Mouse (Mus musculus): ENCODE measurements at regions not wholly inside any gene's neighbourhood (a gene's known extent, or its start where the extent isn't known, plus 50 kb on each side); places are given as distances from the start of the nearest gene placed in this dataset.

DNA sequence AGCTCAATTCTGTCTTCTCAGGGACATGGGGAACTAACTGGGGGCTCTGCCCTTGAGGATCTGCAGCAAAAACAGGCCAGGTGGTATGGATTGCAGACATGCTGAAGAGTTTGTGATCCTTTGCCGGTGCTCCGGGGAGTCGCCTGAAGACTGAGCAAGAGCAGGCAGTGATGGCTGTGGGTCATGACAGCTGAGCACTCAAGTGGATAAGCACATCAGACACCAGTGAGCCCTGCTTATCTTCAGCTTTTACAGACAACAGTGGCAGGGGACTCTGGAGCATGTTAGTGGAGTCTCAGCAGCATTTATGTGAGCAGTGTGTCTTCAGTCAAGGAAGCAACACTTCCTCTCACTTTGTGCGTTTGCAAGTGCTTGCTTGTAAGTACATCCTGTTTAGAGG lies 221.1 kb upstream of the Wscd1 start:
- Histone ChIP-seq H3K27ac (replicated peaks; ENCODE audit: low read depth, low read length) (no peak overlapping the region), H3K9me3 (ENCODE audit: control insufficient read depth, low read length) (no peaks in the 10 kb centered on the region), H3K27me3 (ENCODE audit: control insufficient read depth, insufficient read depth, low read length) (no peaks in the 10 kb centered on the region), H3K9ac (ENCODE audit: low read depth, low read length, severe bottlenecking) (no peak overlapping the region), H3K4me2 (replicated peaks; ENCODE audit: low read depth, low read length, severe bottlenecking) (no peak overlapping the region), H3K36me3 (ENCODE audit: control insufficient read depth, insufficient read depth, low read length) (no peaks in the 10 kb centered on the region), H3K4me1 (ENCODE audit: control insufficient read depth, insufficient read depth, low read length) (no peaks in the 10 kb centered on the region), H3K4me3 (replicated peaks; ENCODE audit: low read length) (no peak overlapping the region)
- DNase-seq (ENCODE audit: low spot score) (no peak), ATAC-seq (ENCODE audit: low FRiP score, low read depth) (no peak)
- 84% methylated on average over 4 of the region's 4 CpGs for WGBS
- no peak for TF ChIP-seq POLR2A (IDR thresholded peaks at IDR 0.05; ENCODE audit: borderline replicate concordance, extremely low read depth, insufficient read depth, insufficient read length)

DNA sequence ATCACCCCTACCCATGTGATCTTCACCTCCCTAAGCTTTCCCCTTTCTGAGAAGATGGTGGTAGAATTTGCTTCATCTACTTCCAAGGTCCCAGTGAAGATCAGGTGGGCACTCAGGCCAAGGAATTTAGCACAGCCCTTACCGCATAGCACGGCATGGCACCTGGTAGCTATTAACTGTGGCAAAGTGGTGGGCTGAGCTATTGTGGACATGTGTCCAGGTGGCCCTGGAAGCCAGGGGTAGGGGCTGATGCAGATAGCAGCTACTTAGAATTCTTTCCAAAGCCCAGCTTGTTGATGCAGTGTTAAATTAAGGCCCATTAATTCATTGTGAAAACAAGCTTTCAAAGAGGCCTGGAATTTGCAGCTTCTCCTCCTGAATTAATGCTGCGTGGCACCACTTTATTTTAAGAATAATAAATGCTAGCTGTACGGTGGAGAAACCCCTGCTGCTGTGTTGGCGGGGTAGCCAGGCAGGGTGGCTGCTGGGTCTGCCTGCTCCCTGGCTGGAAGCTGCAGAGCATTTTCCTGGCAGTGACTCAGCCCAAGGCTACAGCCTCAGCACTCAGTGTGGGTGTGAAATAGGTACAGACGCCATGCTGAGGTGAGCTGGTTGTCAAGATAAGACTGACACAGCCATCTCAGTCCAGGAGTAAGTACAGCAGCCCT lies 208.4 kb upstream of the Wscd1 start:
- no peak for ATAC-seq (ENCODE audit: low FRiP score, low read depth)
- WGBS, result 30% methylated on average over 6 of the region's 6 CpGs

DNA sequence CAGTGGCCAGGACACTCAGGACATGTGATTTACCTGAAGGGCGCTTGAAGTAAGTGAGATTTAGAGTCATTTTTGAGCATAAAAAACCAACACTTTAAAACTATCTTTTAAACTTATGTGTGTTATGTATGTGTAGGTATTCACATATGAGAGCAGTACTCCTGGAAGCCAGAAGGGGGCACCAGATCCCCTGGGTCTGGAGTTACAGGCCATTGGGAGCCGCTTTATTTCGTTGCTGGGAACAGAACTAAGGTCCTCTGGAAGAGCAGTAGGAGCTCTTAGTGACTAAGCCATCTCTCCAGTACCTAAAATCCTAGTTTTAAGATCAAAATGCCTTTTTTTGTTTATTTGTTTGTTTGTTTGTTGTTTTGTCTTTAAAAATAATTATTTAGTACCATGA lies 192.3 kb upstream of the Wscd1 start:
- H3K9me3 ChIP-seq (ENCODE audit: control insufficient read depth, low read length), result no peaks in the 10 kb centered on the region
- TF ChIP-seq POLR2A (IDR thresholded peaks at IDR 0.05; ENCODE audit: borderline replicate concordance, extremely low read depth, insufficient read depth, insufficient read length), result no peak
- DNase-seq (ENCODE audit: low spot score) (no peak), ATAC-seq (ENCODE audit: low FRiP score, low read depth) (no peak)
- H3K36me3 ChIP-seq (ENCODE audit: control insufficient read depth, insufficient read depth, low read length), result no peaks in the 10 kb centered on the region
- no peak overlapping the region for H3K4me3 ChIP-seq (replicated peaks; ENCODE audit: low read length)
- no peak overlapping the region for H3K4me2 ChIP-seq (replicated peaks; ENCODE audit: low read depth, low read length, severe bottlenecking)
- no peak overlapping the region for H3K27ac ChIP-seq (replicated peaks; ENCODE audit: low read depth, low read length)
- H3K27me3 ChIP-seq (ENCODE audit: control insufficient read depth, insufficient read depth, low read length), result no peaks in the 10 kb centered on the region
- no peaks in the 10 kb centered on the region for H3K4me1 ChIP-seq (ENCODE audit: control insufficient read depth, insufficient read depth, low read length)
- no peak overlapping the region for H3K9ac ChIP-seq (ENCODE audit: low read depth, low read length, severe bottlenecking)
- WGBS, result 85% methylated on average over 3 of the region's 3 CpGs

More for the DNA sequence above, 208.4 kb upstream of the Wscd1 start:
- Histone ChIP-seq H3K4me2 (replicated peaks; ENCODE audit: low read depth, low read length, severe bottlenecking) (no peak overlapping the region), H3K9me3 (ENCODE audit: control insufficient read depth, low read length) (no peaks in the 10 kb centered on the region), H3K4me3 (replicated peaks; ENCODE audit: low read length) (no peak overlapping the region), H3K27me3 (ENCODE audit: control insufficient read depth, insufficient read depth, low read length) (no peaks in the 10 kb centered on the region), H3K9ac (ENCODE audit: low read depth, low read length, severe bottlenecking) (no peak overlapping the region), H3K36me3 (ENCODE audit: control insufficient read depth, insufficient read depth, low read length) (no peaks in the 10 kb centered on the region), H3K27ac (replicated peaks; ENCODE audit: low read depth, low read length) (no peak overlapping the region), H3K4me1 (ENCODE audit: control insufficient read depth, insufficient read depth, low read length) (no peaks in the 10 kb centered on the region; the same call in 1 of the 2 replicates)
- TF ChIP-seq POLR2A (IDR thresholded peaks at IDR 0.05; ENCODE audit: borderline replicate concordance, extremely low read depth, insufficient read depth, insufficient read length), result no peak
- DNase-seq (ENCODE audit: low spot score), result no peak

- no peak for TF ChIP-seq POLR2A (IDR thresholded peaks at IDR 0.05; ENCODE audit: borderline replicate concordance, extremely low read depth, insufficient read depth, insufficient read length)
- Histone ChIP-seq H3K9ac (ENCODE audit: low read depth, low read length, severe bottlenecking) (no peak overlapping the region), H3K27ac (replicated peaks; ENCODE audit: low read depth, low read length) (no peak overlapping the region), H3K4me1 (ENCODE audit: control insufficient read depth, insufficient read depth, low read length) (no peaks in the 10 kb centered on the region), H3K36me3 (ENCODE audit: control insufficient read depth, insufficient read depth, low read length) (no peaks in the 10 kb centered on the region), H3K4me2 (replicated peaks; ENCODE audit: low read depth, low read length, severe bottlenecking) (no peak overlapping the region), H3K4me3 (replicated peaks; ENCODE audit: low read length) (no peak overlapping the region), H3K9me3 (ENCODE audit: control insufficient read depth, low read length) (no peaks in the 10 kb centered on the region), H3K27me3 (ENCODE audit: control insufficient read depth, insufficient read depth, low read length) (no peaks in the 10 kb centered on the region)
- no peak for ATAC-seq (ENCODE audit: low FRiP score, low read depth)
- DNase-seq (ENCODE audit: low spot score), result no peak
These were observed 184.9 kb upstream of the Wscd1 start for GRCm38 (mm10) chr11:71564831-71565230.

- Histone ChIP-seq H3K36me3 (ENCODE audit: control insufficient read depth, insufficient read depth, low read length) (no peaks in the 10 kb centered on the region), H3K4me1 (ENCODE audit: control insufficient read depth, insufficient read depth, low read length) (no peaks in the 10 kb centered on the region), H3K4me2 (replicated peaks; ENCODE audit: low read depth, low read length, severe bottlenecking) (no peak overlapping the region), H3K9ac (ENCODE audit: low read depth, low read length, severe bottlenecking) (no peak overlapping the region), H3K27ac (replicated peaks; ENCODE audit: low read depth, low read length) (no peak overlapping the region), H3K9me3 (ENCODE audit: control insufficient read depth, low read length) (no peaks in the 10 kb centered on the region), H3K27me3 (ENCODE audit: control insufficient read depth, insufficient read depth, low read length) (no peaks in the 10 kb centered on the region), H3K4me3 (replicated peaks; ENCODE audit: low read length) (no peak overlapping the region)
- ATAC-seq (ENCODE audit: low FRiP score, low read depth), result no peak
- TF ChIP-seq POLR2A (IDR thresholded peaks at IDR 0.05; ENCODE audit: borderline replicate concordance, extremely low read depth, insufficient read depth, insufficient read length), result no peak
- WGBS, result 48% methylated on average over 5 of the region's 5 CpGs
- DNase-seq (ENCODE audit: low spot score), result no peak
These were observed 172.9 kb upstream of the Wscd1 start for GRCm38 (mm10) chr11:71576801-71577200.

DNA sequence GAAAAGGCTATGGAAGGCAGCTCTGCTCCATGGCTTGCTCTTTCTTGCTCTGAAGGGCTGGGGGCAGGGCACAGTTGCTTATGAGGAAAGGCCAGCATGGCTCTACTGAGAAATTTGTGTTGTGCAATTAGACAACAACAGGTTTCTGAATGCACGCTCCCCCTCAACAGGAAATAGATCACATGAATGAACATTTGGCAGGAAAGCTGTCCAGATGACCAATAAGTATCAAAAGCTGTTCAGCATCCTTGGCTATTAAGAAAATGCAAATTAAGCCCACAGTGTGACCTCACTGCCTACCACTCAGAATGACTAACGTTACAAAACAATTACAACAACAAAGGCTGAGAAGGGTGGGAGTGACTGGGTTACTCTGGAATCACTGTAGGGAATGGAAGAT lies 167.9 kb upstream of the Wscd1 start:
- DNase-seq (ENCODE audit: low spot score) (no peak), ATAC-seq (ENCODE audit: low FRiP score, low read depth) (no peak)
- WGBS, result 31% methylated on average over 2 of the region's 2 CpGs
- Histone ChIP-seq H3K4me3 (replicated peaks; ENCODE audit: low read length) (no peak overlapping the region), H3K4me1 (ENCODE audit: control insufficient read depth, insufficient read depth, low read length) (no peaks in the 10 kb centered on the region), H3K4me2 (replicated peaks; ENCODE audit: low read depth, low read length, severe bottlenecking) (no peak overlapping the region), H3K27ac (replicated peaks; ENCODE audit: low read depth, low read length) (no peak overlapping the region), H3K27me3 (ENCODE audit: control insufficient read depth, insufficient read depth, low read length) (no peaks in the 10 kb centered on the region), H3K9me3 (ENCODE audit: control insufficient read depth, low read length) (no peaks in the 10 kb centered on the region), H3K36me3 (ENCODE audit: control insufficient read depth, insufficient read depth, low read length) (no peaks in the 10 kb centered on the region), H3K9ac (ENCODE audit: low read depth, low read length, severe bottlenecking) (no peak overlapping the region)
- TF ChIP-seq POLR2A (IDR thresholded peaks at IDR 0.05; ENCODE audit: borderline replicate concordance, extremely low read depth, insufficient read depth, insufficient read length), result no peak
